Mouse (Mus musculus): ENCODE data around the gene Agap1. TPM values are rescaled to one million over a fixed set of nuclear protein-coding genes. Genes with fewer than 3 reads are reported as not detected.

Gene Agap1
- polyA plus RNA-seq, 1 experiment from 2014 or later = 8.8 TPM

DNA sequence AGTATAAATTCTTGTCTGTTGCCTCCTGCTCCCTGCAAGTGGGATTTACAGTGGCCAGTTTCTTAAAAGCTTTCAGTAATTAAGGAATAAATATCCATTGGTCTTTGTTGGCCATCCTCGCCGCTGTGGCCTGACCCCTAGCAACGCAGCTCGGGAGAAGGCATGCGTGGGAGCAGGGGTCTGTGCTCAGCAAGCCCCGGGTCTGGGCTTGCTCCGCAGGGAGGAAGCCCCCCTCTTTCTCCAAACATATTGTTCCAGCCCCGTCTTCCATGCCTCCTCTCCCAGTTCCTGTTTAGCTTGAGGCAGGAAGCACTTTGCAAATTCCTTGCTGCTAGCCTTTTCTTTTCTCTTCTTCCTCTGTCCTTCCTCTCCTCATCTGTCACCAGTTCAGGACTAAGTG lies 425.6 kb downstream of the Agap1 start:
- no peak overlapping the region for H3K27ac ChIP-seq
- no peak overlapping the region for H3K4me3 ChIP-seq (ENCODE audit: inconsistent target)
- no peaks in the 10 kb centered on the region for H3K79me2 ChIP-seq (ENCODE audit: inconsistent target)
- H3K36me3 ChIP-seq (ENCODE audit: inconsistent target) = no peaks in the 10 kb centered on the region
- WGBS (ENCODE audit: missing documents) = 90% methylated on average over 8 of the region's 8 CpGs

DNA sequence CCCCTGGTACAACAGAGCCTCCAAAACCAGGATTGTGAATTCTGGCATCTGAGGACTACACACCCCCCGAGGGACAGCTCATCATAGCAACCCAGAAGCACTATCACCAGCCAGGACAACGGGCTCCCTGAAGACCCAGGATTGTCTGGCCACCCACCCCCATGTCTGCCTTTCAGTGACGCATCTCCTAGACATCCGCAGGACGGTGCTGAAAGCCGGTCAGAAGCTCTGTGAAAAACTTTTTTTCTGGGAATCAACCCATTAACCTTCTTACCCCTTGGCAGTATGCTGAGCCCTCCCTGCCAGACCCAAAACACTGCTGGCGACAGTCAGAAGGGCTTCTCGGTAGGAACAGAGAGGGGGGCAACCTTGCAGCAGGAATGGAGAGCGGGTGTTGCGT lies 426.2 kb downstream of the Agap1 start:
- 97% methylated on average over 10 of the region's 10 CpGs for WGBS (ENCODE audit: missing documents)
- Histone ChIP-seq H3K36me3 (ENCODE audit: inconsistent target) (no peaks in the 10 kb centered on the region), H3K79me2 (ENCODE audit: inconsistent target) (no peaks in the 10 kb centered on the region)

GRCm38 (mm10) chr1:89884335-89884734 lies 429.7 kb downstream of the Agap1 start:
- 94% methylated on average over 8 of the region's 8 CpGs for WGBS (ENCODE audit: missing documents)
- no peak overlapping the region for H3K27ac ChIP-seq
- H3K4me3 ChIP-seq (ENCODE audit: inconsistent target) = no peak overlapping the region
- H3K79me2 ChIP-seq (ENCODE audit: inconsistent target) = no peaks in the 10 kb centered on the region
- H3K36me3 ChIP-seq (ENCODE audit: inconsistent target) = no peaks in the 10 kb centered on the region

More for the DNA sequence above, 426.2 kb downstream of the Agap1 start:
- H3K4me3 ChIP-seq (ENCODE audit: inconsistent target) = no peak overlapping the region
- H3K27ac ChIP-seq = no peak overlapping the region

GRCm38 (mm10) chr1:89885696-89886095 lies 431.1 kb downstream of the Agap1 start:
- no peak overlapping the region for H3K4me3 ChIP-seq (ENCODE audit: inconsistent target)
- H3K79me2 ChIP-seq (ENCODE audit: inconsistent target) = no peaks in the 10 kb centered on the region
- no peaks in the 10 kb centered on the region for H3K36me3 ChIP-seq (ENCODE audit: inconsistent target)
- no peak overlapping the region for H3K27ac ChIP-seq
- WGBS (ENCODE audit: missing documents) = 95% methylated on average over 4 of the region's 4 CpGs

DNA sequence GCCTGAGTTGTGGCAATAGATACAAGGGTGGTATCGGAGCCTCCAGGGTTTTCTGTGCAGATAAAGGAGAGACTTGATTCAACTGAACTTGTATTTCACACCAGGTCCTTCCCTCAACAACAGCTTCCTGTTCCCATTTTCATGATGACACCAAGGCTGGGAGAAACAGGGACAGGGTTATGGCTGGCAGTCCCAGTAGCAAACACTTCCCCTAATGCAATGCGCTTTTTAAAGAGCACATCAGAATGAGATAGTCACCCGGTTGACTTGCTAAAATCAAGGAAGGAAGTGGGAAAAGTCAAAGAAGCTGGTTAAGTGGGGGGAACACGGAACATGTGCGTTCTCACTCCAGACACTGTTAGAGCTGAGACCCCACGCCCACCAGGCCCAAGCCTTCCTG lies 436.8 kb downstream of the Agap1 start:
- Histone ChIP-seq H3K36me3 (ENCODE audit: inconsistent target) (no peaks in the 10 kb centered on the region), H3K79me2 (ENCODE audit: inconsistent target) (no peaks in the 10 kb centered on the region), H3K4me3 (ENCODE audit: inconsistent target) (no peak overlapping the region), H3K27ac (peak overlapping the region; percentile 49)
- 27% methylated on average over 6 of the region's 6 CpGs for WGBS (ENCODE audit: missing documents)

- H3K27ac ChIP-seq = no peak overlapping the region
- H3K4me3 ChIP-seq (ENCODE audit: inconsistent target) = no peak overlapping the region
- no peaks in the 10 kb centered on the region for H3K79me2 ChIP-seq (ENCODE audit: inconsistent target)
- over 99% methylated on average over 7 of the region's 7 CpGs for WGBS (ENCODE audit: missing documents)
- H3K36me3 ChIP-seq (ENCODE audit: inconsistent target) = no peaks in the 10 kb centered on the region
Measured at GRCm38 (mm10) chr1:89892281-89892680, 437.7 kb downstream of the Agap1 start.

GRCm38 (mm10) chr1:89895801-89896200 lies 441.2 kb downstream of the Agap1 start:
- no peak overlapping the region for H3K4me3 ChIP-seq (ENCODE audit: inconsistent target)

DNA sequence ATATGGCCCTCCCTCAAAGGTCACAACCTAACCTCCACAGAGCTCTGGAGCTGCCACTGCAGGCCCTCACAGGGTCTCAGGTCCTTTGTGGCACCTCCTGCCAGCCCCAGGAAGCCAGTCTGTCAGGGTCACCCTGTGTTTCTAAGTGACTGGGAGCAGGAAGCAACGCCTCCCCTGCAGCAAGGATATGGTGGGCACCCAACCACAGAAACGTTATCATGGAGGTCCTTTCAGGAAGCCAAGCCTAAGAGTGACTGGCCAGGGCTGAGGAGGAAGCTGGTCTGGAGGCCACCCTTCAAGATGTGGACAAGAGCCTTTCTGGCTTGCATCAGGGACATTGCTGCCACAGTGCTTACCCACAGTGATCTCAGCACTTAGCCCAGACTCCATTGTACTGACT lies 444.4 kb downstream of the Agap1 start:
- Histone ChIP-seq H3K36me3 (ENCODE audit: inconsistent target) (no peaks in the 10 kb centered on the region), H3K27ac (no peak overlapping the region), H3K79me2 (ENCODE audit: inconsistent target) (no peaks in the 10 kb centered on the region), H3K4me3 (ENCODE audit: inconsistent target) (no peak overlapping the region)
- 15% methylated on average over 2 of the region's 2 CpGs for WGBS (ENCODE audit: missing documents)

More at GRCm38 (mm10) chr1:89895801-89896200, 441.2 kb downstream of the Agap1 start:
- WGBS (ENCODE audit: missing documents) = 93% methylated on average over 5 of the region's 5 CpGs
- Histone ChIP-seq H3K27ac (no peak overlapping the region), H3K36me3 (ENCODE audit: inconsistent target) (no peaks in the 10 kb centered on the region), H3K79me2 (ENCODE audit: inconsistent target) (no peaks in the 10 kb centered on the region)

GRCm38 (mm10) chr1:89899761-89900445 lies 445.3 kb downstream of the Agap1 start:
- H3K4me3 ChIP-seq (ENCODE audit: inconsistent target) = no peak overlapping the region
- H3K27ac ChIP-seq = no peak overlapping the region
- no peaks in the 10 kb centered on the region for H3K79me2 ChIP-seq (ENCODE audit: inconsistent target)
- H3K36me3 ChIP-seq (ENCODE audit: inconsistent target) = no peaks in the 10 kb centered on the region
- WGBS (ENCODE audit: missing documents) = 77% methylated on average over 9 of the region's 11 CpGs

DNA sequence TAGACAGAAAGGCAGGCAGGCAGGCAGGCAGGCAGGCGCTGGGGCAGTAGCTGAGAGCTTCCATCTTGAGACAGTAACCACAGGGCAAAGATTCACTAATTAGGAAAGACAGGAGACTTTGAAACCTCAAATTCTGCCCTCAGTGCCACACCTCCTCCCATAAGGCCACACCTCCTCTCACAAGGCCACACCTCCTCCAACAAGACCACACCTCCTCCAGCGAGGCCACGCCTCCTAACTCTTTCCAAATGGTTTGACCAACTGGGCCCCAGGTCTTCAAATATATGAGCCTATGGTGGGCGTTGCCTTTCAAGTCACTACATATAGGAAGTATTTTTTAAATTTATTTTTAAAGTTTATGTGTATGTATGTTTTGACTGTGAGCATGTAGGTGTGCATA lies 446.8 kb downstream of the Agap1 start:
- Histone ChIP-seq H3K27ac (peak overlapping the region; percentile 77), H3K4me3 (ENCODE audit: inconsistent target) (no peak overlapping the region), H3K36me3 (ENCODE audit: inconsistent target) (no peaks in the 10 kb centered on the region), H3K79me2 (ENCODE audit: inconsistent target) (no peaks in the 10 kb centered on the region)
- 89% methylated on average over 4 of the region's 4 CpGs for WGBS (ENCODE audit: missing documents)

DNA sequence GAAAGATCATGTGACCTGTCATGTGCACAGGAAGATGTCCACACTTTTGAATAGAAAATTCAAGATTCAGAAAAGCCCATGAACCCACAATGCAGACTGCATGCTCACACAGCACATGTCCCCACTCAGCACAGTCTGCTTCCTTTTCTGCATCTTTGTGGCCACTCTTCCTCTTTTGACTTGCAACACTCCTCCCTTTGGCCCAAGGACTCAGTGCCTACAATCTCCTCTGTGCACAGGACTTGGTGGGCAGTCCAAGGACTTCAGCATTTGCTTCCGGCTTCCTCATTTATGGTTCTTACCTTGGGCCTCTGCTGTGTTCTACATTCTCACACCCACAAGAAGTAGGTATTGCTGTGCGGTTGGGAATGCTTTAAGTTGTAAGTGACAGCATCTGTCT lies 447.6 kb downstream of the Agap1 start:
- Histone ChIP-seq H3K4me3 (ENCODE audit: inconsistent target) (no peak overlapping the region), H3K36me3 (ENCODE audit: inconsistent target) (no peaks in the 10 kb centered on the region), H3K27ac (peak overlapping the region; percentile 77), H3K79me2 (ENCODE audit: inconsistent target) (no peaks in the 10 kb centered on the region)
- WGBS (ENCODE audit: missing documents) = 9% methylated on average over 2 of the region's 2 CpGs

GRCm38 (mm10) chr1:89902641-89903040 lies 448.0 kb downstream of the Agap1 start:
- no peak overlapping the region for H3K4me3 ChIP-seq (ENCODE audit: inconsistent target)
- H3K79me2 ChIP-seq (ENCODE audit: inconsistent target) = no peaks in the 10 kb centered on the region
- 85% methylated on average over 1 of the region's 1 CpGs for WGBS (ENCODE audit: missing documents)
- no peaks in the 10 kb centered on the region for H3K36me3 ChIP-seq (ENCODE audit: inconsistent target)
- H3K27ac ChIP-seq = peak overlapping the region; percentile 77

GRCm38 (mm10) chr1:89909796-89910195 lies 455.2 kb downstream of the Agap1 start:
- WGBS (ENCODE audit: missing documents) = 74% methylated on average over 8 of the region's 8 CpGs
- Histone ChIP-seq H3K79me2 (ENCODE audit: inconsistent target) (no peaks in the 10 kb centered on the region), H3K27ac (no peak overlapping the region), H3K4me3 (ENCODE audit: inconsistent target) (no peak overlapping the region), H3K36me3 (ENCODE audit: inconsistent target) (no peaks in the 10 kb centered on the region)

DNA sequence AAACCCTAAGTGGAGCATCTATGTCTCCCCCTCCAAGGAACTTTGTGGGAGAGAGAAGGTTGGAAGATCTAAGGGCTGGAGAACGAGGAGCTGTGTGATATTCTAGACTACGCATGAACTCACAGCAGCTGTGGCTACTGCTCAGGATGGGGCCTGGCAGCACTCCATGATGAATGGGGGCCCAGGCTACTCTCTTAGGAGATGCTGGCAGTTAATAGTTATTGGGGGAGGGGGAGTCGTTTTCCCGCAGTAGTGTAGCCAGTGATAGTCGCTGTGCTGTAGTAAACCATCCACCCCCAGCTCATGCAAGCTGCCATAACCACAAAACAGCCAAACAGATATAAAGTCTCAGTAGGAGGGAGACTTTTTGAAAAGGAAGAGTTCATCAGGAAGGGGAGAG lies 457.8 kb downstream of the Agap1 start:
- H3K36me3 ChIP-seq (ENCODE audit: inconsistent target) = no peaks in the 10 kb centered on the region
- WGBS (ENCODE audit: missing documents) = 70% methylated on average over 5 of the region's 5 CpGs
- H3K4me3 ChIP-seq (ENCODE audit: inconsistent target) = no peak overlapping the region
- no peaks in the 10 kb centered on the region for H3K79me2 ChIP-seq (ENCODE audit: inconsistent target)
- no peak overlapping the region for H3K27ac ChIP-seq

- WGBS (ENCODE audit: missing documents) = 52% methylated on average over 4 of the region's 4 CpGs
- Histone ChIP-seq H3K4me3 (ENCODE audit: inconsistent target) (no peak overlapping the region), H3K27ac (no peak overlapping the region), H3K79me2 (ENCODE audit: inconsistent target) (no peaks in the 10 kb centered on the region), H3K36me3 (ENCODE audit: inconsistent target) (no peaks in the 10 kb centered on the region)
Measured at GRCm38 (mm10) chr1:89913611-89914010, 459.0 kb downstream of the Agap1 start.

- Histone ChIP-seq H3K36me3 (ENCODE audit: inconsistent target) (no peaks in the 10 kb centered on the region), H3K4me3 (ENCODE audit: inconsistent target) (no peak overlapping the region), H3K79me2 (ENCODE audit: inconsistent target) (no peaks in the 10 kb centered on the region), H3K27ac (no peak overlapping the region)
- 66% methylated on average over 18 of the region's 18 CpGs for WGBS (ENCODE audit: missing documents)
Measured at GRCm38 (mm10) chr1:89918111-89918510, 463.5 kb downstream of the Agap1 start.

Data from macrophage (primary cell).